Mouse (Mus musculus) CD8-positive naive resting alpha-beta T cell, adult 2 months (primary cell): ENCODE results near the gene Pphln1.
A peak's percentile ranks its signal among the peaks of the same experiment; 100 is the strongest.
"Not testable (repeated sequence)": the region's sequence is repeated elsewhere in the genome, so short reads cannot be mapped to it uniquely, and the experiment has no call there.

Experiments
- DNase-seq, 2 experiments: peaks; one replicate each; pipeline ENCODE4 v3.0.0; 2022; ENCODE audit warnings: low read depth in 2 of 2, low spot score in 2 of 2

Gene Pphln1

GRCm38 (mm10) chr15:93397826-93398698, at the start of gene Pphln1, which contains the start of gene Zcrb1:
Gene Pphln1, plus strand, starts transcription at chr15:93398350.
Gene Zcrb1, minus strand, starts transcription at chr15:93398334.
- peak; percentile 73 for DNase-seq

GRCm38 (mm10) chr15:93358346-93359095, 39.6 kb upstream of the Pphln1 start:
- DNase-seq, result no peak

GRCm38 (mm10) chr15:93365561-93365960, 32.6 kb upstream of the Pphln1 start:
- no peak for DNase-seq

GRCm38 (mm10) chr15:93368558-93368957, 29.6 kb upstream of the Pphln1 start:
- DNase-seq, result no peak

GRCm38 (mm10) chr15:93371838-93372237, 26.3 kb upstream of the Pphln1 start:
- no peak for DNase-seq

- not testable (repeated sequence) for DNase-seq
These were observed 25.5 kb upstream of the Pphln1 start for GRCm38 (mm10) chr15:93372525-93373119.

- DNase-seq, result no peak
These were observed 22.5 kb upstream of the Pphln1 start for GRCm38 (mm10) chr15:93375696-93376095.

GRCm38 (mm10) chr15:93379177-93379576, 19.0 kb upstream of the Pphln1 start:
- DNase-seq, result peak in 1 of 2 experiments; percentile 6

GRCm38 (mm10) chr15:93381337-93381736, 16.8 kb upstream of the Pphln1 start:
- DNase-seq, result no peak

GRCm38 (mm10) chr15:93397269-93397668, 881 bp upstream of the Pphln1 start:
- DNase-seq, result no peak

- DNase-seq, result no peak
These were observed 770 bp downstream of the Pphln1 start for GRCm38 (mm10) chr15:93398699-93399540.

GRCm38 (mm10) chr15:93401446-93401845, 3.3 kb downstream of the Pphln1 start:
- DNase-seq, result no peak

- no peak for DNase-seq
These were observed 4.6 kb downstream of the Pphln1 start for GRCm38 (mm10) chr15:93402730-93403129.

- DNase-seq, result no peak
These were observed 6.7 kb downstream of the Pphln1 start for GRCm38 (mm10) chr15:93404849-93405248.

- no peak for DNase-seq
These were observed 7.4 kb downstream of the Pphln1 start for GRCm38 (mm10) chr15:93405446-93405986.

GRCm38 (mm10) chr15:93406492-93406891, 8.3 kb downstream of the Pphln1 start:
- DNase-seq, result no peak

- no peak for DNase-seq
These were observed 14.3 kb downstream of the Pphln1 start for GRCm38 (mm10) chr15:93412445-93412844.

GRCm38 (mm10) chr15:93414456-93414855, 16.3 kb downstream of the Pphln1 start:
- no peak for DNase-seq

- no peak for DNase-seq
These were observed 18.1 kb downstream of the Pphln1 start for GRCm38 (mm10) chr15:93416300-93416699.

GRCm38 (mm10) chr15:93420596-93420995, 22.4 kb downstream of the Pphln1 start:
- no peak for DNase-seq
